Mouse (Mus musculus): ENCODE results near the gene Pde4dip.

- no peak for TF ChIP-seq CTCF (conservative IDR thresholded peaks at IDR 0.05; ENCODE audit: insufficient read depth, insufficient read length, low read depth, low read length)
- no peak for TF ChIP-seq POLR2A (IDR thresholded peaks at IDR 0.05; ENCODE audit: low read depth, low read length)
These were observed 70.0 kb downstream of the Pde4dip start for GRCm38 (mm10) chr3:97818383-97818982.
